Mouse (Mus musculus) bone marrow macrophage, adult 2 months (primary cell): Measurements from ENCODE around the gene Nfil3.

ENCODE experiments used
- CTCF ChIP-seq: IDR thresholded peaks from 2 replicates; pipeline ENCODE4 v1.5.1; 2012; ENCODE audit warnings: low read depth, mild to moderate bottlenecking, low read length, moderate library complexity
- POLR2A ChIP-seq: IDR thresholded peaks from 2 replicates; pipeline ENCODE4 v1.6.1; 2012; ENCODE audit warnings: mild to moderate bottlenecking, low read depth, low read length, borderline replicate concordance

GRCm38 (mm10) chr13:53017983-53018382 is 37.1 kb upstream of the Nfil3 start:
- no peak for TF ChIP-seq POLR2A
- TF ChIP-seq CTCF = no peak
